Mouse (Mus musculus) hindbrain, embryonic 14.5 days (tissue): Measurements from ENCODE around the gene Parva. TPM values are rescaled to one million over a fixed set of nuclear protein-coding genes. Genes with fewer than 3 reads are reported as not detected.

Experiments used
- ATAC-seq: fragments of 200-750 bp; cut with Nextera tagmentation; 2 replicates; pipeline ENCODE4 v1.8.0; 2017; ENCODE audit warnings: moderate number of reproducible peaks, mild to moderate bottlenecking, moderate TSS enrichment, moderate library complexity; ENCODE audit not compliant: low FRiP score
- DNase-seq: peaks from one replicate; pipeline ENCODE4 v3.0.0-alpha.2; 2015; ENCODE audit warnings: low spot score
- H3K27ac ChIP-seq: fragments of 300-500 bp; sonication (generic); 2 replicates; pipeline ENCODE4 v1.5.1; 2014; ENCODE audit warnings: mild to moderate bottlenecking, moderate library complexity
- H3K27me3 ChIP-seq: fragments of 300-500 bp; sonication (generic); 2 replicates; pipeline ENCODE4 v1.6.1; 2014; ENCODE audit warnings: mild to moderate bottlenecking, low read length, mixed read lengths; ENCODE audit not compliant: control insufficient read depth, insufficient read depth
- H3K36me3 ChIP-seq: fragments of 300-500 bp; sonication (generic); replicated peaks from 2 replicates; pipeline ENCODE4 v1.6.1; 2014; ENCODE audit not compliant: control insufficient read depth, insufficient read depth
- H3K4me1 ChIP-seq: fragments of 300-500 bp; sonication (generic); replicated peaks from 2 replicates; pipeline ENCODE4 v1.6.1; 2014; ENCODE audit warnings: antibody characterized with exemption, low read length, mixed read lengths; ENCODE audit not compliant: control insufficient read depth, insufficient read depth
- H3K4me2 ChIP-seq: fragments of 300-500 bp; sonication (generic); replicated peaks from 2 replicates; pipeline ENCODE4 v1.6.1; 2014; ENCODE audit warnings: mild to moderate bottlenecking, moderate library complexity
- H3K4me3 ChIP-seq: fragments of 300-500 bp; sonication (generic); replicated peaks from 2 replicates; pipeline ENCODE4 v1.5.1; 2014; ENCODE audit warnings: mild to moderate bottlenecking, low read length
- H3K9ac ChIP-seq: fragments of 300-500 bp; sonication (generic); 2 replicates; pipeline ENCODE4 v1.6.1; 2014
- H3K9me3 ChIP-seq: fragments of 300-500 bp; sonication (generic); 2 replicates; pipeline ENCODE4 v1.6.1; 2016; ENCODE audit warnings: low read length; ENCODE audit not compliant: control insufficient read depth
- WGBS: fragments of 180-500 bp; shearing (Covaris S2); extraction: QIAGEN DNeasy Blood & Tissue Kit; methylation state at CpG from one replicate; pipeline ENCODE4 v1.1.7; 2014; 5-methylcytosine and 5-hydroxymethylcytosine counted together
- polyA plus RNA-seq: library from polyadenylated mRNA; unstranded; fragments of >200 nt; fragmentation: Nextera tagmentation; extraction: Ambion mirVana; gene quantifications from 2 replicates; pipeline ENCODE4 v1.2.1, GENCODE M21; 2014

The Parva gene
- polyA plus RNA-seq, 1 experiment from 2014 or later = 28.1 TPM

GRCm38 (mm10) chr7:112528582-112529360 is 101.5 kb downstream of the Parva start:
- Histone ChIP-seq H3K4me3 (no peak overlapping the region), H3K27me3 (no peaks in the 10 kb centered on the region), H3K36me3 (no peaks in the 10 kb centered on the region), H3K27ac (0 out of 2 replicates have a peak overlapping the region, but pooled peaks have one; percentile 16), H3K9ac (no peak overlapping the region), H3K4me2 (no peak overlapping the region), H3K4me1 (no peaks in the 10 kb centered on the region), H3K9me3 (no peaks in the 10 kb centered on the region)
- WGBS = 39% methylated on average over 6 of the region's 6 CpGs
- DNase-seq (peak; percentile 65), ATAC-seq (peak; percentile 48; the same call in 1 of the 2 replicates)

DNA sequence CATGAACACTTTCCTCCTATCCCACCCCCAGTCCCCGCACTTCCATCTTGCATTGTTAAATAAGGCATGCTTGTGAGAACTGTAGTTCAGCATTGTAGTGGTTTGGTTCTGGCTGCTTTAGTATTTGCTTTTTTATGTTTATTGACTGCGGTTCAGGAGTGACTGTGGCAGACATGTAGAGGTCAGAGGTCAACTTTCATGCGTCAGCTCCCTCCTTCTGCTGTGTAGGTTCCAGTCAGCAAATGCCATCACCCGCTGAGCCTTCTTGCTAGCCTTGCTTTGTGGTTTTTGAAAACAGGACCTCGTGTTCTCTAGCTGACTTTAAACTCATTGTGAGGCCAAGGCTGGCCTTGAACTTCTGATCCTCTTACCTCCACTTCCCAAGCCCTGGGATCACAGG is 103.6 kb downstream of the Parva start:
- ATAC-seq = no peak

GRCm38 (mm10) chr7:112534148-112534547 is 106.8 kb downstream of the Parva start:
- Histone ChIP-seq H3K4me2 (no peak overlapping the region), H3K36me3 (no peaks in the 10 kb centered on the region), H3K4me1 (peaks cover 13% of the 10 kb centered on the region), H3K27me3 (no peaks in the 10 kb centered on the region), H3K9me3 (no peaks in the 10 kb centered on the region), H3K27ac (no peak overlapping the region), H3K4me3 (no peak overlapping the region), H3K9ac (no peak overlapping the region)
- ATAC-seq = no peak
- WGBS = 73% methylated on average over 3 of the region's 3 CpGs
- DNase-seq = no peak

More for the DNA sequence above, 103.6 kb downstream of the Parva start:
- peaks cover 11% of the 10 kb centered on the region for H3K4me1 ChIP-seq
- DNase-seq = no peak
- no peak overlapping the region for H3K4me2 ChIP-seq
- no peaks in the 10 kb centered on the region for H3K9me3 ChIP-seq
- no peak overlapping the region for H3K4me3 ChIP-seq
- H3K27me3 ChIP-seq = no peaks in the 10 kb centered on the region
- no peaks in the 10 kb centered on the region for H3K36me3 ChIP-seq
- no peak overlapping the region for H3K9ac ChIP-seq
- H3K27ac ChIP-seq = no peak overlapping the region
- WGBS = 58% methylated on average over 5 of the region's 5 CpGs

GRCm38 (mm10) chr7:112535408-112535921 is 108.2 kb downstream of the Parva start:
- 6% methylated on average over 16 of the region's 16 CpGs for WGBS

DNA sequence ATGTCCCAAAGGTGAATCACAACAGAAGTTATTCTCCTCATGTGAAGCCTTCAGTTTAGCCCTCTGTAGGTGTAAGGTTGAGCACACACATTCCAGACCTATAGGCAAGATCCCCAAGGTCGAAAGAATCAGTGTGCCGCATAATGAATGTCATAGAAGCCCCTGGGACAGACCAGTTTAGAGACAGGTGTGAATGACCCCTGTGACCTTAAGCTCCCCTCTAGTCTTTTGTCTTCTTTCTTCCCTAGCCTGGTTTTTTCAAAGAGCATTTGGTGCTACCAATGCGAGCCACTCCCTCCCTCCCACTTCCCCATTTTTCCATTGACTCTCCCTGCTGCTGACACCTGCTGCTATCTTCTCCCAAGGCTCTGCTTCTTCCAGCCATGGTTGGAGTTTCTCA is 121.8 kb downstream of the Parva start:
- Histone ChIP-seq H3K4me1 (no peaks in the 10 kb centered on the region), H3K4me2 (no peak overlapping the region), H3K27ac (no peak overlapping the region), H3K9ac (no peak overlapping the region), H3K9me3 (no peaks in the 10 kb centered on the region), H3K36me3 (no peaks in the 10 kb centered on the region), H3K4me3 (no peak overlapping the region), H3K27me3 (no peaks in the 10 kb centered on the region)
- WGBS = 83% methylated on average over 3 of the region's 3 CpGs
- no peak for DNase-seq
- ATAC-seq = no peak

More at GRCm38 (mm10) chr7:112535408-112535921, 108.2 kb downstream of the Parva start:
- no peaks in the 10 kb centered on the region for H3K36me3 ChIP-seq
- H3K27me3 ChIP-seq = no peaks in the 10 kb centered on the region
- no peaks in the 10 kb centered on the region for H3K9me3 ChIP-seq
- peak overlapping the region; percentile 40; the same call in 1 of the 2 replicates for H3K9ac ChIP-seq
- peak; percentile 79; the same call in 1 of the 2 replicates for ATAC-seq
- H3K4me1 ChIP-seq = peaks cover 13% of the 10 kb centered on the region
- H3K4me3 ChIP-seq = no peak overlapping the region
- peak; percentile 65 for DNase-seq
- H3K27ac ChIP-seq = peak overlapping the region; percentile 77
- H3K4me2 ChIP-seq = peak overlapping the region; percentile 17; the same call in 1 of the 2 replicates

DNA sequence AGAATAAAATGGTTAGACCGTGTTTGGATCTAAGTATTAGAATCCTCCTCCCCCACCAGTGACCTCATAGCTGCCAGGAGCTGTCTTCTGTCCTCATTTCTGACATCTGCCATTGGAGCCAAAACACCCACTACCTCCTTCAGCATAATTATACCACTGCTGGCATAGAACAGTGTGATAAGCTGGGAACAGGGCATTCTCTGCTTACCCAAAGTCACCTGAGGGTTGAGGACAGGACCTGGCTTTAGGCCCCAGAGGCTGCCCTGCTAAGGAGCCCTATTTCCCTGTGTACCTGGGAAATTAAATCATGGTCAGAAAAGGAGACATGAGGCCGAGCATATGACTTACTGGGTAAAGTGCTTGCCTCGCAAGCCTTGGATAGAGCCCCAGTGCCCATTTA is 134.2 kb downstream of the Parva start:
- H3K36me3 ChIP-seq = no peaks in the 10 kb centered on the region
- H3K9me3 ChIP-seq = no peaks in the 10 kb centered on the region
- H3K4me2 ChIP-seq = no peak overlapping the region
- no peak overlapping the region for H3K4me3 ChIP-seq
- H3K27ac ChIP-seq = no peak overlapping the region
- H3K9ac ChIP-seq = no peak overlapping the region
- H3K4me1 ChIP-seq = no peaks in the 10 kb centered on the region
- H3K27me3 ChIP-seq = no peaks in the 10 kb centered on the region
- 85% methylated on average over 3 of the region's 3 CpGs for WGBS
- ATAC-seq (no peak), DNase-seq (no peak)

GRCm38 (mm10) chr7:112567004-112567403 is 139.7 kb downstream of the Parva start:
- no peak overlapping the region for H3K4me3 ChIP-seq
- no peak overlapping the region for H3K27ac ChIP-seq
- DNase-seq (no peak), ATAC-seq (no peak)
- no peaks in the 10 kb centered on the region for H3K9me3 ChIP-seq
- H3K9ac ChIP-seq = no peak overlapping the region
- H3K27me3 ChIP-seq = no peaks in the 10 kb centered on the region
- WGBS = 95% methylated on average over 4 of the region's 4 CpGs
- H3K36me3 ChIP-seq = no peaks in the 10 kb centered on the region
- H3K4me1 ChIP-seq = no peaks in the 10 kb centered on the region
- no peak overlapping the region for H3K4me2 ChIP-seq

- ATAC-seq = no peak
- Histone ChIP-seq H3K27me3 (no peaks in the 10 kb centered on the region), H3K9me3 (no peaks in the 10 kb centered on the region), H3K9ac (no peak overlapping the region), H3K4me2 (no peak overlapping the region), H3K27ac (no peak overlapping the region), H3K4me1 (no peaks in the 10 kb centered on the region), H3K36me3 (no peaks in the 10 kb centered on the region), H3K4me3 (no peak overlapping the region)
- DNase-seq = no peak
- 25% methylated on average over 5 of the region's 5 CpGs for WGBS
Measured at GRCm38 (mm10) chr7:112568961-112569360, 141.7 kb downstream of the Parva start.

GRCm38 (mm10) chr7:112581621-112582020 is 154.3 kb downstream of the Parva start:
- no peaks in the 10 kb centered on the region for H3K36me3 ChIP-seq
- H3K4me3 ChIP-seq = no peak overlapping the region
- H3K4me2 ChIP-seq = no peak overlapping the region
- no peaks in the 10 kb centered on the region for H3K27me3 ChIP-seq
- ATAC-seq (no peak), DNase-seq (no peak)
- no peak overlapping the region for H3K27ac ChIP-seq
- no peak overlapping the region for H3K9ac ChIP-seq
- no peaks in the 10 kb centered on the region for H3K4me1 ChIP-seq
- WGBS = 83% methylated on average over 6 of the region's 6 CpGs
- no peaks in the 10 kb centered on the region for H3K9me3 ChIP-seq
